Mouse (Mus musculus) 416B (cell line): ENCODE data around the gene Spred2.

Experiments
- DNase-seq: peaks from one replicate; pipeline ENCODE4 v3.0.0; 2011; ENCODE audit warnings: low read depth

Spred2 gene

GRCm38 (mm10) chr11:19923888-19924756, at the start of gene Spred2:
Gene Spred2, plus strand, starts transcription at chr11:19924375.
- DNase-seq: peak; percentile 97

GRCm38 (mm10) chr11:19875551-19875950, 48.6 kb upstream of the Spred2 start:
- no peak for DNase-seq

- DNase-seq: no peak
Observed at GRCm38 (mm10) chr11:19875964-19876363, 48.2 kb upstream of the Spred2 start.

GRCm38 (mm10) chr11:19877239-19877915, 46.8 kb upstream of the Spred2 start:
- DNase-seq: no peak

- DNase-seq: no peak
Observed at GRCm38 (mm10) chr11:19881342-19881741, 42.8 kb upstream of the Spred2 start.

- no peak for DNase-seq
Observed at GRCm38 (mm10) chr11:19890700-19891406, 33.3 kb upstream of the Spred2 start.

- no peak for DNase-seq
Observed at GRCm38 (mm10) chr11:19893233-19893632, 30.9 kb upstream of the Spred2 start.

GRCm38 (mm10) chr11:19899621-19900020, 24.6 kb upstream of the Spred2 start:
- no peak for DNase-seq

- no peak for DNase-seq
Observed at GRCm38 (mm10) chr11:19900712-19901111, 23.5 kb upstream of the Spred2 start.

- DNase-seq: no peak
Observed at GRCm38 (mm10) chr11:19911216-19911615, 13.0 kb upstream of the Spred2 start.

GRCm38 (mm10) chr11:19912179-19912578, 12.0 kb upstream of the Spred2 start:
- no peak for DNase-seq

- peak; percentile 23 for DNase-seq
Observed at GRCm38 (mm10) chr11:19912661-19913060, 11.5 kb upstream of the Spred2 start.

- DNase-seq: no peak
Observed at GRCm38 (mm10) chr11:19913761-19914160, 10.4 kb upstream of the Spred2 start.

GRCm38 (mm10) chr11:19917381-19918245, 6.6 kb upstream of the Spred2 start:
- no peak for DNase-seq

GRCm38 (mm10) chr11:19918246-19918540, 6.0 kb upstream of the Spred2 start:
- no peak for DNase-seq

GRCm38 (mm10) chr11:19919460-19919784, 4.8 kb upstream of the Spred2 start:
- DNase-seq: peak; percentile 75

- DNase-seq: peak; percentile 88
Observed at GRCm38 (mm10) chr11:19919785-19920671, 4.1 kb upstream of the Spred2 start.

GRCm38 (mm10) chr11:19921723-19922122, 2.5 kb upstream of the Spred2 start:
- no peak for DNase-seq

- no peak for DNase-seq
Observed at GRCm38 (mm10) chr11:19922208-19922607, 2.0 kb upstream of the Spred2 start.

- DNase-seq: peak; percentile 57
Observed at GRCm38 (mm10) chr11:19924757-19925148, 578 bp downstream of the Spred2 start.
